ENCODE assay signal across 30 mouse cellular contexts in the genomic region with DNA sequence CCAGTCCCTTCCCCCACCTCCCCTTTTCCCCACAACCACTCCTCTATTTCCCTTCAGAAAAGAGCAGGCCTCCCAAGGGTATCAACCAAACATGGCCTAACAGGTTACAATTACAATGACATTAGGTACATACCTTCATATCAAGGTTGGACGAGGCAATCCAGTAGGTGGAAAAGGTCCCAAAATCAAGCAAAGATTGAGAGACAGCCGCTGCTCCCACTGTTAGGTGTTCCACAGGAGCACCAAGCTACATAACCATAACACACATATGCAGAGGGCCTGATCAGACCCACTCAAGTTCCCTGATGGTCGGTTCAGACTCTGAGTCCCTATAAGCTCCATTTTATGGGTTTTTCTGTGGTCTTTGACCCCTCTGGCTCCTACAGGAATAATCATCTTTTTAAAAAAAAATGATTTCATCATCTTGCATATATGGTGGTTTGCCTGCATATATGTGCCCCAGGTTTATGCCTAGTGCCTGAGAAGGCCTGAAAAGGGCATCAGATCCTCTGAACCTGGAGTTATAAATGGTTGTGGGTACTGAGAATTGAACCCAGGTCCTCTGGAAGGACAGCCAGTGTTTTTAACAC. TPM values are rescaled to one million over a fixed set of nuclear protein-coding genes. Genes with fewer than 3 reads are reported as not detected.
DNase-seq lines count a peak whose midpoint lies in the region; ATAC-seq and TF ChIP-seq lines count a peak whose summit lies in the region.
"Had no signal": no experiment of that assay in that cellular context is flagged by ENCODE, and none has a peak within 500 bp of the region (broad histone marks: within the 10 kb centered on the region; RNA-seq: fewer than 3 reads in every experiment).

No protein-coding gene starts in this region.

- no peak overlapping the region for H3K4me2 ChIP-seq in midbrain, embryonic 11.5 days
- H3K4me2 ChIP-seq in myocyte (ENCODE audit: low read depth) = no peak overlapping the region
- H3K4me2 ChIP-seq: embryonic facial prominence, embryonic 13.5 days; embryonic facial prominence, embryonic 15.5 days; forebrain, embryonic 12.5 days had no signal

- WGBS in midbrain, embryonic 11.5 days = 78% methylated on average over 3 of the region's 3 CpGs
- WGBS in midbrain, embryonic 10.5 days = 83% methylated on average over 3 of the region's 3 CpGs

- peaks cover 16% of the 10 kb centered on the region for H3K36me3 ChIP-seq in midbrain, embryonic 11.5 days (ENCODE audit: control insufficient read depth, insufficient read depth, low read length)
- H3K36me3 ChIP-seq in midbrain, embryonic 10.5 days = peaks cover 49% of the 10 kb centered on the region
- peaks cover 18% of the 10 kb centered on the region for H3K36me3 ChIP-seq in myocyte (ENCODE audit: control insufficient read depth, insufficient read depth)

- no peak overlapping the region for H3K9ac ChIP-seq in midbrain, embryonic 11.5 days (ENCODE audit: low read length)
- H3K9ac ChIP-seq: embryonic facial prominence, embryonic 13.5 days; embryonic facial prominence, embryonic 15.5 days; forebrain, embryonic 12.5 days had no signal

- DNase-seq in heart, adult 11 months = peak; percentile 76
- DNase-seq in heart, adult 8-10 months (ENCODE audit: low spot score) = no peak
- DNase-seq in midbrain, embryonic 11.5 days (ENCODE audit: low spot score, missing footprints) = peak; percentile 79
- no peak for DNase-seq in midbrain, embryonic 10.5 days (ENCODE audit: low spot score)
- DNase-seq in right cerebral cortex, postnatal 25 days = no peak
- DNase-seq: adrenal gland, adult 2 months; adrenal gland, postnatal 10 days; adrenal gland, postnatal 25 days; B cell, adult 2 months; cerebellum, adult 11 months; cerebellum, adult 18-20 months; cerebellum, adult 8-10 months; cerebellum, adult 9-11 months; cerebellum, postnatal 36 days; embryo, embryonic 11 days had no signal

- peaks cover 10% of the 10 kb centered on the region for H3K4me1 ChIP-seq in midbrain, embryonic 11.5 days (ENCODE audit: control insufficient read depth, insufficient read depth, low read length)
- peaks cover 23% of the 10 kb centered on the region for H3K4me1 ChIP-seq in midbrain, embryonic 10.5 days

- no peaks in the 10 kb centered on the region for H3K27me3 ChIP-seq in midbrain, embryonic 11.5 days (ENCODE audit: control insufficient read depth, insufficient read depth, low read length)
- H3K27me3 ChIP-seq in midbrain, embryonic 10.5 days (ENCODE audit: low read depth, poor library complexity, severe bottlenecking) = no peaks in the 10 kb centered on the region
- no peaks in the 10 kb centered on the region for H3K27me3 ChIP-seq in myocyte (ENCODE audit: control insufficient read depth, insufficient read depth, insufficient read length)
- H3K27me3 ChIP-seq: embryonic facial prominence, embryonic 13.5 days; embryonic facial prominence, embryonic 15.5 days; forebrain, embryonic 12.5 days; Patski had no signal

- TF ChIP-seq POLR2A in myocyte (IDR thresholded peaks at IDR 0.05; ENCODE audit: insufficient read length, low read depth) = no peak

- no peak overlapping the region for H3K27ac ChIP-seq in midbrain, embryonic 11.5 days (ENCODE audit: low read depth, low read length)
- no peak overlapping the region for H3K27ac ChIP-seq in midbrain, embryonic 10.5 days (replicated peaks)
- H3K27ac ChIP-seq: embryonic facial prominence, embryonic 13.5 days; embryonic facial prominence, embryonic 15.5 days; forebrain, embryonic 10.5 days; forebrain, embryonic 12.5 days had no signal

- H3ac ChIP-seq in myocyte (ENCODE audit: control insufficient read depth, insufficient read length) = no peak overlapping the region

- no peak overlapping the region for H3K4me3 ChIP-seq in midbrain, embryonic 11.5 days (ENCODE audit: low read depth, low read length)
- no peak overlapping the region for H3K4me3 ChIP-seq in midbrain, embryonic 10.5 days
- H3K4me3 ChIP-seq in myocyte = no peak overlapping the region
- H3K4me3 ChIP-seq: embryonic facial prominence, embryonic 13.5 days; embryonic facial prominence, embryonic 15.5 days; erythroblast, embryonic 14.5 days; forebrain, embryonic 10.5 days; forebrain, embryonic 12.5 days had no signal

- H3K79me2 ChIP-seq in myocyte (ENCODE audit: control insufficient read depth, insufficient read depth) = peaks cover 15% of the 10 kb centered on the region

- no peaks in the 10 kb centered on the region for H3K9me3 ChIP-seq in midbrain, embryonic 11.5 days (ENCODE audit: control insufficient read depth, low read length)
- H3K9me3 ChIP-seq in midbrain, embryonic 10.5 days (replicated peaks) = no peaks in the 10 kb centered on the region; the same call in 1 of the 2 replicates
- H3K9me3 ChIP-seq: embryonic facial prominence, embryonic 13.5 days; embryonic facial prominence, embryonic 15.5 days; forebrain, embryonic 12.5 days had no signal

- ATAC-seq in midbrain, embryonic 11.5 days (ENCODE audit: low FRiP score) = no peak
- ATAC-seq: activated CD4-positive, CD25-positive, alpha-beta regulatory T cell, adult 4 months; CD4-positive, CD25-positive, alpha-beta regulatory T cell, adult 4 months; forebrain, embryonic 14.5 days; forebrain, embryonic 16.5 days; Patski had no signal

TF ChIP-seq in myocyte, 11 proteins besides CTCF, POLR2A, EP300 and RAD21:
- TF ChIP-seq REST (IDR thresholded peaks at IDR 0.05; ENCODE audit: insufficient read depth, insufficient read length) (no peak), USF1 (IDR thresholded peaks at IDR 0.05; ENCODE audit: low read depth) (no peak), TCF12 (IDR thresholded peaks at IDR 0.05; ENCODE audit: insufficient read depth, poor library complexity, severe bottlenecking) (no peak), MAX (IDR thresholded peaks at IDR 0.05; ENCODE audit: low read depth) (no peak), POLR2AphosphoS2 (IDR thresholded peaks at IDR 0.05; ENCODE audit: insufficient read length, low read depth) (peak; percentile 44)
TF ChIP-seq in myocyte: peak in this region for 1.

RNA-seq across cellular contexts. Expression of a gene that starts 6.0 kb away (rescaled TPM):
- 100 to 1,000 TPM; 183 to 219 (median 204) TPM for total RNA-seq in heart, adult 8-10 months (2022)
- polyA plus RNA-seq in midbrain, embryonic 11.5 days (2014; fragmentation: Nextera tagmentation; extraction: Ambion mirVana) = 1,003 and 1,028 TPM in 2 replicates
- 864 and 990 TPM in 2 replicates for polyA plus RNA-seq in midbrain, embryonic 10.5 days (2016; fragmentation: Nextera tagmentation; extraction: Ambion mirVana)
- polyA plus RNA-seq in myocyte (2012; fragmentation: generic; extraction: Trizol) = 507 TPM

RNA-seq across cellular contexts. Expression of a gene that starts 29.6 kb away (rescaled TPM):
- 100 to 1,000 TPM; 121 to 147 (median 136) TPM for total RNA-seq in heart, adult 8-10 months (2022)
- 186 and 187 TPM in 2 replicates for polyA plus RNA-seq in midbrain, embryonic 11.5 days (2014; fragmentation: Nextera tagmentation; extraction: Ambion mirVana)
- 181 and 183 TPM in 2 replicates for polyA plus RNA-seq in midbrain, embryonic 10.5 days (2016; fragmentation: Nextera tagmentation; extraction: Ambion mirVana)
- 270 TPM for polyA plus RNA-seq in myocyte (2012; fragmentation: generic; extraction: Trizol)

RNA-seq across cellular contexts. Expression of a gene that starts 33.8 kb away (rescaled TPM):
- total RNA-seq in heart, adult 8-10 months (2022) = not detected
- 0.08 and 0.36 TPM in 2 replicates for polyA plus RNA-seq in midbrain, embryonic 11.5 days (2014; fragmentation: Nextera tagmentation; extraction: Ambion mirVana)
- polyA plus RNA-seq in midbrain, embryonic 10.5 days (2016; fragmentation: Nextera tagmentation; extraction: Ambion mirVana) = not detected in 2 replicates
- not detected for polyA plus RNA-seq in myocyte (2012; fragmentation: generic; extraction: Trizol)
- total RNA-seq: adrenal gland, adult 2 months; adrenal gland, postnatal 25 days; common myeloid progenitor, adult 5-6 weeks had no signal
- polyA plus RNA-seq: activated CD4-positive, CD25-positive, alpha-beta regulatory T cell, adult 4 months; embryonic facial prominence, embryonic 11.5 days; embryonic facial prominence, embryonic 13.5 days; embryonic facial prominence, embryonic 15.5 days; forebrain, embryonic 10.5 days; forebrain, embryonic 12.5 days; forebrain, embryonic 14.5 days; forebrain, embryonic 16.5 days; Patski had no signal

RNA-seq across cellular contexts. Expression of a gene that starts 36.5 kb away (rescaled TPM):
- total RNA-seq in heart, adult 8-10 months (2022) = not detected
- polyA plus RNA-seq in midbrain, embryonic 11.5 days (2014; fragmentation: Nextera tagmentation; extraction: Ambion mirVana) = 0.20 and 0.51 TPM in 2 replicates
- polyA plus RNA-seq in midbrain, embryonic 10.5 days (2016; fragmentation: Nextera tagmentation; extraction: Ambion mirVana) = 0.15 and 0.53 TPM in 2 replicates
- polyA plus RNA-seq in myocyte (2012; fragmentation: generic; extraction: Trizol) = not detected
- total RNA-seq: adrenal gland, adult 2 months; adrenal gland, postnatal 10 days; adrenal gland, postnatal 25 days; adrenal gland, postnatal 4 days; common myeloid progenitor, adult 5-6 weeks; ES-E14 had no signal
- polyA plus RNA-seq: activated CD4-positive, CD25-positive, alpha-beta regulatory T cell, adult 4 months; adrenal gland, adult 2 months; CD4-positive, CD25-positive, alpha-beta regulatory T cell, adult 4 months; embryonic facial prominence, embryonic 13.5 days; erythroblast, embryonic 14.5 days; forebrain, embryonic 12.5 days; forebrain, embryonic 16.5 days; Patski had no signal

RNA-seq across cellular contexts. Expression of a gene that starts 51.1 kb away (rescaled TPM):
- total RNA-seq in heart, adult 8-10 months (2022) = 10 to 100 TPM; 54.4 to 95.0 (median 82.9) TPM
- 8.9 and 10.9 TPM in 2 replicates for polyA plus RNA-seq in midbrain, embryonic 11.5 days (2014; fragmentation: Nextera tagmentation; extraction: Ambion mirVana)
- 12.5 and 13.6 TPM in 2 replicates for polyA plus RNA-seq in midbrain, embryonic 10.5 days (2016; fragmentation: Nextera tagmentation; extraction: Ambion mirVana)
- polyA plus RNA-seq in myocyte (2012; fragmentation: generic; extraction: Trizol) = 104 TPM

Comparison
In these comparisons a context has a peak if more than half of its experiments do, and no peak if none do; other contexts are left out.
1. DNase-seq: peak in heart, adult 11 months (single experiment) and midbrain, embryonic 11.5 days (single experiment); none in heart, adult 8-10 months (single experiment), midbrain, embryonic 10.5 days (single experiment) and right cerebral cortex, postnatal 25 days (single experiment).